Mouse (Mus musculus) layer of hippocampus, adult 2 months (tissue): ENCODE measurements around the gene Triobp. TPM values are rescaled to one million over a fixed set of nuclear protein-coding genes. Genes with fewer than 3 reads are reported as not detected.

ENCODE experiments used
- DNase-seq, 2 experiments: peaks; one replicate each; pipeline ENCODE4 v3.0.0; 2022; ENCODE audit warnings: low spot score in 2 of 2
- H3K27ac ChIP-seq: fragments of 200-600 bp; 2 replicates; pipeline ENCODE4 v1.8.1; 2022
- H3K4me3 ChIP-seq: fragments of 200-600 bp; 2 replicates; pipeline ENCODE4 v1.8.1; 2022; ENCODE audit warnings: mild to moderate bottlenecking
- CTCF ChIP-seq: fragments of 200-600 bp; conservative IDR thresholded peaks from 2 replicates; pipeline ENCODE4 v1.8.1; 2022; ENCODE audit warnings: antibody characterized with exemption, mild to moderate bottlenecking, moderate library complexity
- microRNA-seq, 2 experiments: library from miRNA; unstranded; fragments of <30 nt; microRNA quantifications; one replicate each; pipeline ENCODE4 v1.2.0; 2021
- total RNA-seq, 2 experiments: library from RNA; stranded (reverse); gene quantifications; 2 replicates each; pipeline ENCODE4 v1.2.3; 2021

Gene Triobp
- total RNA-seq, 2 experiments from 2014 or later: 10.0 to 13.4 TPM

- DNase-seq: peak; percentile 60 to 62
- no peak overlapping the region for H3K27ac ChIP-seq
- TF ChIP-seq CTCF: peak; percentile 84
- no peak overlapping the region for H3K4me3 ChIP-seq
Observed at GRCm38 (mm10) chr15:79038853-79039252, 91.3 kb downstream of the Triobp start.

- H3K27ac ChIP-seq: no peak overlapping the region
- no peak for TF ChIP-seq CTCF
- no peak overlapping the region for H3K4me3 ChIP-seq
- DNase-seq: no peak
Observed at GRCm38 (mm10) chr15:79040501-79041416, 93.2 kb downstream of the Triobp start.

- no peak for TF ChIP-seq CTCF
- H3K27ac ChIP-seq: peak within 1 kb of the TSS; percentile 88
- no peak for DNase-seq
Observed at GRCm38 (mm10) chr15:79041585-79041984, 94.1 kb downstream of the Triobp start, which contains the start of gene Galr3. Gene Galr3, plus strand, starts transcription at chr15:79041885.

GRCm38 (mm10) chr15:79042721-79043491 lies 95.4 kb downstream of the Triobp start:
- Histone ChIP-seq H3K4me3 (peak overlapping the region; percentile 59), H3K27ac (peak overlapping the region; percentile 88)
- no peak for DNase-seq
- 0 out of 2 replicates have a peak, but pooled peaks have one; percentile 9 for TF ChIP-seq CTCF

More at GRCm38 (mm10) chr15:79041585-79041984, 94.1 kb downstream of the Triobp start, which contains the start of gene Galr3:
- peak within 1 kb of the TSS; percentile 59 for H3K4me3 ChIP-seq

GRCm38 (mm10) chr15:79044837-79045236 lies 97.3 kb downstream of the Triobp start:
- H3K27ac ChIP-seq: no peak overlapping the region
- DNase-seq: no peak
- no peak overlapping the region for H3K4me3 ChIP-seq
- no peak for TF ChIP-seq CTCF

- DNase-seq: no peak
- TF ChIP-seq CTCF: no peak
- Histone ChIP-seq H3K27ac (no peak overlapping the region), H3K4me3 (no peak overlapping the region)
Observed at GRCm38 (mm10) chr15:79048186-79048585, 100.7 kb downstream of the Triobp start.

- no peak for DNase-seq
- TF ChIP-seq CTCF: no peak
- H3K4me3 ChIP-seq: no peak overlapping the region
Observed at GRCm38 (mm10) chr15:79050160-79050845, 102.8 kb downstream of the Triobp start.

GRCm38 (mm10) chr15:79050964-79051363 lies 103.4 kb downstream of the Triobp start:
- peak overlapping the region; percentile 71 for H3K27ac ChIP-seq
- no peak for DNase-seq
- H3K4me3 ChIP-seq: no peak overlapping the region
- TF ChIP-seq CTCF: no peak

More at GRCm38 (mm10) chr15:79050160-79050845, 102.8 kb downstream of the Triobp start:
- peak overlapping the region; percentile 71 for H3K27ac ChIP-seq

GRCm38 (mm10) chr15:79051461-79052360 lies 104.2 kb downstream of the Triobp start:
- Histone ChIP-seq H3K27ac (peak overlapping the region; percentile 71), H3K4me3 (no peak overlapping the region)
- TF ChIP-seq CTCF: no peak
- no peak for DNase-seq

- no peak for DNase-seq
- peak overlapping the region; percentile 71 for H3K27ac ChIP-seq
- no peak for TF ChIP-seq CTCF
- no peak overlapping the region for H3K4me3 ChIP-seq
Observed at GRCm38 (mm10) chr15:79052366-79052765, 104.8 kb downstream of the Triobp start.

Small RNAs within 50 kb of the gene (microRNA-seq; reads per million reads assigned to microRNA genes)
- gene Mir6956: 0 to 0.18 reads per million in 2 experiments

Other genes starting within 250 kb of the Triobp start
- 100 to 1,000 TPM; 202 to 204 TPM for gene Elfn2, start 229.0 kb upstream of the Triobp start, total RNA-seq
- gene Mfng, start 174.2 kb upstream of the Triobp start, total RNA-seq: 1 to 10 TPM; 4.4 to 4.7 TPM
- gene Card10, start 144.7 kb upstream of the Triobp start, total RNA-seq: 1 to 10 TPM; 5.4 to 5.5 TPM
- 10 to 100 TPM; 12.2 to 13.7 TPM for gene Cdc42ep1, start 105.1 kb upstream of the Triobp start, total RNA-seq
- not detected for gene Lgals2, start 92.2 kb upstream of the Triobp start, total RNA-seq
- gene Gga1, start 70.5 kb upstream of the Triobp start, total RNA-seq: 10 to 100 TPM; 64.0 to 64.7 TPM
- under 1 TPM in 1 of 2 experiments, not detected in 1; 0.27 TPM for gene Gm49510, start 48.1 kb upstream of the Triobp start, total RNA-seq
- gene Sh3bp1, start 48.0 kb upstream of the Triobp start, total RNA-seq: 10 to 100 TPM; 27.7 to 41.8 TPM
- 100 to 1,000 TPM; 162 to 172 TPM for gene Pdxp, start 33.8 kb upstream of the Triobp start, total RNA-seq
- gene Lgals1, start 21.0 kb upstream of the Triobp start, total RNA-seq: 10 to 100 TPM; 18.9 to 20.2 TPM
- gene Nol12, start 12.8 kb upstream of the Triobp start, total RNA-seq: 10 to 100 TPM; 41.4 to 41.8 TPM
- gene H1f0, start 80.7 kb downstream of the Triobp start, total RNA-seq: 10 to 100 TPM; 86.3 to 89.0 TPM
- gene Galr3, start 94.2 kb downstream of the Triobp start, total RNA-seq: under 1 TPM in 1 of 2 experiments, not detected in 1; 0.39 TPM
- gene Ankrd54, start 115.2 kb downstream of the Triobp start, total RNA-seq: 10 to 100 TPM; 17.4 to 19.5 TPM
- gene Eif3l, start 127.5 kb downstream of the Triobp start, total RNA-seq: 10 to 100 TPM; 68.9 to 69.5 TPM
- gene Micall1, start 161.2 kb downstream of the Triobp start, total RNA-seq: 10 to 100 TPM; 31.4 to 35.3 TPM
- 100 to 1,000 TPM in 1 of 2 experiments, 10 to 100 TPM in 1; 97.9 to 103 TPM for gene Polr2f, start 193.3 kb downstream of the Triobp start, total RNA-seq
- 10 to 100 TPM in 1 of 2 experiments, 1 to 10 TPM in 1; 8.8 to 10.3 TPM for gene 1700088E04Rik, start 193.5 kb downstream of the Triobp start, total RNA-seq
- gene Sox10, start 217.5 kb downstream of the Triobp start, total RNA-seq: 10 to 100 TPM; 27.7 to 30.4 TPM